Mouse (Mus musculus) heart, embryonic 14.5 days (tissue): ENCODE measurements around the gene Vmp1. TPM values are rescaled to one million over a fixed set of nuclear protein-coding genes. Genes with fewer than 3 reads are reported as not detected.

Experiments
- ATAC-seq: fragments of 200-750 bp; cut with Nextera tagmentation; 2 replicates; pipeline ENCODE4 v1.8.0; 2017; ENCODE audit warnings: low read depth, moderate TSS enrichment; ENCODE audit not compliant: insufficient number of reproducible peaks, insufficient read depth, low FRiP score
- H3K27ac ChIP-seq, 2 experiments: fragments of 200-500 bp in 1 of 2; fragments of 300-500 bp in 1 of 2; sonication (generic) in 1 of 2; replicated peaks in 1 of 2; 2 replicates each; pipeline ENCODE4 v1.5.1; 2012 to 2014; ENCODE audit warnings: low read depth in 2 of 2, low read length in 2 of 2, control low read depth in 1 of 2, mild to moderate bottlenecking in 1 of 2, mixed read lengths in 1 of 2; ENCODE audit not compliant: control insufficient read depth in 1 of 2, insufficient read depth in 1 of 2
- H3K27me3 ChIP-seq: fragments of 300-500 bp; sonication (generic); 2 replicates; pipeline ENCODE4 v1.6.1; 2014; ENCODE audit warnings: mild to moderate bottlenecking, low read length, control low read depth; ENCODE audit not compliant: control insufficient read depth, insufficient read depth
- H3K36me3 ChIP-seq: fragments of 300-500 bp; sonication (generic); 2 replicates; pipeline ENCODE4 v1.6.1; 2014; ENCODE audit warnings: mild to moderate bottlenecking, control low read depth, low read length, mixed read lengths; ENCODE audit not compliant: control insufficient read depth, insufficient read depth
- H3K4me1 ChIP-seq, 2 experiments: fragments of 200-500 bp in 1 of 2; fragments of 300-500 bp in 1 of 2; sonication (generic) in 1 of 2; 2 replicates each; pipeline ENCODE4 v1.6.1; 2012 to 2014; ENCODE audit warnings: low read length in 2 of 2, control low read depth in 1 of 2, mixed read lengths in 1 of 2; ENCODE audit not compliant: control insufficient read depth in 2 of 2, insufficient read depth in 2 of 2
- H3K4me2 ChIP-seq: fragments of 300-500 bp; sonication (generic); 2 replicates; pipeline ENCODE4 v1.6.1; 2014; ENCODE audit warnings: mild to moderate bottlenecking, low read length
- H3K4me3 ChIP-seq, 2 experiments: fragments of 200-500 bp in 1 of 2; fragments of 300-500 bp in 1 of 2; sonication (generic) in 1 of 2; 2 replicates each; pipeline ENCODE4 v1.5.1; 2012 to 2014; ENCODE audit warnings: low read length in 2 of 2, mild to moderate bottlenecking in 2 of 2, control low read depth in 1 of 2, low read depth in 1 of 2, moderate library complexity in 1 of 2; ENCODE audit not compliant: control insufficient read depth in 1 of 2, insufficient read depth in 1 of 2
- H3K9ac ChIP-seq: fragments of 300-500 bp; sonication (generic); 2 replicates; pipeline ENCODE4 v1.6.1; 2014; ENCODE audit warnings: mild to moderate bottlenecking, low read length
- H3K9me3 ChIP-seq: fragments of 300-500 bp; sonication (generic); 2 replicates; pipeline ENCODE4 v1.6.1; 2016; ENCODE audit warnings: low read length, control low read depth; ENCODE audit not compliant: control insufficient read depth
- WGBS: fragments of 180-500 bp; shearing (Covaris S2); extraction: QIAGEN DNeasy Blood & Tissue Kit; methylation state at CpG from one replicate; pipeline ENCODE4 v1.1.7; 2014; 5-methylcytosine and 5-hydroxymethylcytosine counted together
- microRNA counts: library from miRNA; unstranded; fragments of <30 nt; microRNA quantifications from one replicate; lab custom pipeline; 2016
- microRNA-seq: library from miRNA; unstranded; fragments of <30 nt; microRNA quantifications from one replicate; pipeline ENCODE4, GENCODE M21; 2016
- polyA plus RNA-seq: library from polyadenylated mRNA; unstranded; fragments of >200 nt; fragmentation: Nextera tagmentation; extraction: Ambion mirVana; gene quantifications from 2 replicates; pipeline ENCODE4 v1.2.1, GENCODE M21; 2014

The Vmp1 gene
- polyA plus RNA-seq, 1 experiment from 2014 or later, result 101 TPM

GRCm38 (mm10) chr11:86539716-86540475 is 143.7 kb downstream of the Vmp1 start:
- Histone ChIP-seq H3K4me1 (peaks cover 2 to 12% of the 10 kb centered on the region in 2 experiments; a peak in 3 of 4 replicates), H3K9ac (no peak overlapping the region), H3K9me3 (no peaks in the 10 kb centered on the region), H3K27ac (no peak overlapping the region), H3K4me2 (no peak overlapping the region), H3K27me3 (no peaks in the 10 kb centered on the region), H3K4me3 (no peak overlapping the region), H3K36me3 (peaks cover 4% of the 10 kb centered on the region; the same call in 1 of the 2 replicates)
- WGBS, result 78% methylated on average over 6 of the region's 6 CpGs
- ATAC-seq, result no peak

- H3K9me3 ChIP-seq, result no peaks in the 10 kb centered on the region
- 91% methylated on average over 4 of the region's 4 CpGs for WGBS
- H3K36me3 ChIP-seq, result peaks cover 15% of the 10 kb centered on the region
- no peak for ATAC-seq
- no peak overlapping the region for H3K27ac ChIP-seq
- no peak overlapping the region for H3K4me2 ChIP-seq
- H3K9ac ChIP-seq, result no peak overlapping the region
- no peak overlapping the region for H3K4me3 ChIP-seq
- peaks cover 2 to 12% of the 10 kb centered on the region in 2 experiments; a peak in 3 of 4 replicates for H3K4me1 ChIP-seq
- H3K27me3 ChIP-seq, result no peaks in the 10 kb centered on the region
Measured at GRCm38 (mm10) chr11:86538786-86539185, 144.8 kb downstream of the Vmp1 start.

GRCm38 (mm10) chr11:86534201-86534910 is 149.3 kb downstream of the Vmp1 start:
- Histone ChIP-seq H3K4me1 (no peaks in the 10 kb centered on the region), H3K27me3 (no peaks in the 10 kb centered on the region), H3K9me3 (no peaks in the 10 kb centered on the region), H3K4me3 (no peak overlapping the region), H3K4me2 (no peak overlapping the region), H3K27ac (no peak overlapping the region), H3K36me3 (peaks cover 51% of the 10 kb centered on the region), H3K9ac (no peak overlapping the region)
- WGBS, result 90% methylated on average over 5 of the region's 5 CpGs
- no peak for ATAC-seq

MicroRNAs encoded within 50 kb of the gene (microRNA counts, 519-probe panel; counts per million panel counts)
- 7,199 counts per million, percentile 94 among the panel's probes with 10 or more counts for microRNA mmu-miR-21 (lab: Ali Mortazavi, UCI)

Small RNAs within 50 kb of the gene (microRNA-seq; reads per million reads assigned to microRNA genes)
- gene Mir21a, result 29,262 reads per million, percentile 98 among the genes with 10 or more reads in this experiment

Other genes with a start within 250 kb of the Vmp1 start
- 45.6 and 46.6 TPM in 2 replicates for gene Rnft1, start 199.2 kb downstream of the Vmp1 start, polyA plus RNA-seq
- 33.4 and 34.8 TPM in 2 replicates for gene Rps6kb1, start 139.0 kb downstream of the Vmp1 start, polyA plus RNA-seq
- 12.0 and 13.2 TPM in 2 replicates for gene Tubd1, start 138.8 kb downstream of the Vmp1 start, polyA plus RNA-seq
- gene Ptrh2, start 149 bp upstream of the Vmp1 start, polyA plus RNA-seq, result 21.5 and 22.3 TPM in 2 replicates
- gene Cltc, start 73.7 kb upstream of the Vmp1 start, polyA plus RNA-seq, result 172 and 177 TPM in 2 replicates
- 17.0 and 17.9 TPM in 2 replicates for gene Dhx40, start 123.9 kb upstream of the Vmp1 start, polyA plus RNA-seq